Mouse (Mus musculus) G1E (cell line): ENCODE results near the gene Pga5.

Experiments used
- CTCF ChIP-seq: IDR thresholded peaks from 2 replicates; pipeline ENCODE4 v1.5.1; 2012; ENCODE audit warnings: low read depth, low read length, inconsistent platforms, mixed read lengths
- GATA1 ChIP-seq: IDR thresholded peaks from 2 replicates; pipeline ENCODE4 v1.6.1; 2012; ENCODE audit warnings: borderline replicate concordance, low read length, inconsistent platforms, mixed read lengths
- GATA2 ChIP-seq: IDR thresholded peaks from 2 replicates; pipeline ENCODE4 v1.6.1; 2012; ENCODE audit warnings: low read depth, low read length, inconsistent platforms, borderline replicate concordance
- POLR2AphosphoS5 ChIP-seq: IDR thresholded peaks from 2 replicates; pipeline ENCODE4 v1.6.1; 2012; ENCODE audit warnings: low read depth, low read length, inconsistent platforms; ENCODE audit not compliant: insufficient replicate concordance
- TAL1 ChIP-seq: conservative IDR thresholded peaks from 2 replicates; pipeline ENCODE4 v1.6.1; 2012; ENCODE audit warnings: low read depth, low read length, inconsistent platforms, mixed read lengths

GRCm38 (mm10) chr19:10720524-10720923 lies 42.7 kb upstream of the Pga5 start:
- no peak for TF ChIP-seq TAL1
- TF ChIP-seq CTCF = no peak
- no peak for TF ChIP-seq GATA1
- no peak for TF ChIP-seq GATA2
- TF ChIP-seq POLR2AphosphoS5 = no peak
